Mouse (Mus musculus): ENCODE data around the gene Scrn3. TPM values are rescaled to one million over a fixed set of nuclear protein-coding genes. Genes with fewer than 3 reads are reported as not detected.

The Scrn3 gene
- total RNA-seq, 1 experiment: 10.6 TPM

DNA sequence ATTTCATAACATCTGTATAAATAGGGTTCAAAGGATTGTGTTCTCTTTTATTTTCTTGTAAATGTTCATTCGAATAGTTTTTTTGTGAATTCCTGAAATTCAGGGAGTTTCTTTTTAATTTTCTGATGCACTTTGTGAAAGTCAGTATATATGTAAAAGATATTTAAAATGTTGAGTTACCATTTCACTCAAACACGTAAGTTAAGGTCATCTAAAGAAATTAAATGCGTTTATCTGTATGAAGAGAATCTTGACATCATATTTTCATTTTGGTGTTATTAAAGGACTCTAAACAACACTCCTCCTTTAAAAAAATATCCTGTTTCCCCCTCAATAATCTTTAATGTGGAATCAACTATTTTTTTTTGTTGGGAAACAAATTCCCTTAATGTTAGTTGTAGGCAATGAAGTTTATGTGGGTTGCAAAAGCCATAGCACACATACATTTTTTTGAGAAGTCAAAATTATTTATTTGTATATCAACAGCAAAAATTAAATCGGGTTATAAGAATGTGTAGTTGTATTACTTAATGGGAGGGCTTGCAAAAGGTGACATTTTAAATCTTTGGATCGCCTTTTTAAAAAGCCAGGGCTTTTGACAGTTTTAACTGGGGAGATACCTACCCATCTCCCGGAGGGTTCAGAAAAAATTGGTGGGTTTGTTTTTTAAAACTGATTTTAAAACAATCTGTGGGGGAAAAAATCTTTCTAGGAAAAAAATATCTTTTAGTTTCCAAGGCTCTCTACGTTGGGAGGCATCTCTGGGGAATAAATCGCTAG is 37.0 kb upstream of the Scrn3 start:
- in situ Hi-C loops (cut with MboI; ENCODE audit: low sequenced_read_pairs in 2 of 2, unreplicated experiment in 2 of 2): loop anchor here in 1 of 2 experiments (10.0 to 25.0 kb wide), 3 partner anchors 1038 to 1741 kb away; partner anchors contain the start of gene Hoxd13
- DNase-seq (ENCODE audit: low read depth, low spot score): no peak
- Histone ChIP-seq H3K9ac (ENCODE audit: insufficient read depth, low read depth, low read length, poor library complexity, severe bottlenecking) (no peak overlapping the region), H3K27ac (ENCODE audit: insufficient read depth, low read depth, low read length, poor library complexity, severe bottlenecking) (no peak overlapping the region), H3K36me3 (ENCODE audit: control insufficient read depth, insufficient read depth, low read length, poor library complexity, severe bottlenecking) (no peaks in the 10 kb centered on the region), H3K4me1 (ENCODE audit: control insufficient read depth in 2 of 2, insufficient read depth in 2 of 2, low read length in 2 of 2, poor library complexity in 1 of 2) (peaks cover 0 to 7% of the 10 kb centered on the region in 2 experiments; a peak in 2 of 4 replicates), H3K4me3 (ENCODE audit: insufficient read depth in 1 of 2, low read depth in 1 of 2, low read length in 2 of 2, poor library complexity in 1 of 2, severe bottlenecking in 1 of 2) (no peak overlapping the region), H3K9me3 (ENCODE audit: control insufficient read depth, insufficient read depth, low read depth, low read length) (no peaks in the 10 kb centered on the region)
- TF ChIP-seq MAFK (IDR thresholded peaks at IDR 0.05; ENCODE audit: insufficient read depth, low read depth, low read length): no peak
- no peak for TF ChIP-seq ZC3H11A (IDR thresholded peaks at IDR 0.05; ENCODE audit: borderline replicate concordance, low read depth, low read length)
- no peak for TF ChIP-seq HCFC1 (IDR thresholded peaks at IDR 0.05; ENCODE audit: borderline replicate concordance, insufficient read depth, low read length)
- no peak for TF ChIP-seq ZNF384 (IDR thresholded peaks at IDR 0.05; ENCODE audit: low read depth, low read length)

DNA sequence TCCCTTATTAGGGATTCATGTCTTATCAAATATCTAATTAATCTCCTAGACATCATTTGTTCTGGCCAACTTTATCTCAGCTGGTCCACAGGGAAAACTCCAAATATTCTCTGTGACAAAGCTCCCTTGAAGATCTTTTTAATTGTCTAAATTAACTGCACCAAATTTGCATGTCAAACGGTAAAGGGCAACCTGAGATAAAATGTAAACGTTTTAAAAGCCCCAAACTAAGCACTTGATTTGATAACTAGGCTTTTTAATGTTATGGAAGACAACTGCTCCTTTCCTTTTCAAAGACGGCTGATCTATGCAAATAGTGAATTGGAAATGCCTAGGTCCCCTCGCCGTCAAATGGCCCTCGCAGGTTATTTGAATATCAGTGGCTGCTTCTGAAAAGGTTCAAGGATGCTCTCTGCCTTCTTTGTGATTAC is 36.2 kb upstream of the Scrn3 start:
- in situ Hi-C loops (cut with MboI; ENCODE audit: low sequenced_read_pairs in 2 of 2, unreplicated experiment in 2 of 2): loop anchor here in 1 of 2 experiments (10.0 to 25.0 kb wide), 3 partner anchors 1039 to 1741 kb away; partner anchors contain the start of gene Hoxd13
- TF ChIP-seq MAFK (IDR thresholded peaks at IDR 0.05; ENCODE audit: insufficient read depth, low read depth, low read length): no peak
- no peak for TF ChIP-seq ZC3H11A (IDR thresholded peaks at IDR 0.05; ENCODE audit: borderline replicate concordance, low read depth, low read length)
- no peak for TF ChIP-seq HCFC1 (IDR thresholded peaks at IDR 0.05; ENCODE audit: borderline replicate concordance, insufficient read depth, low read length)
- TF ChIP-seq ZNF384 (IDR thresholded peaks at IDR 0.05; ENCODE audit: low read depth, low read length): no peak
- no peak for TF ChIP-seq CHD2 (IDR thresholded peaks at IDR 0.05; ENCODE audit: low read depth, low read length)
- H3K4me1 ChIP-seq (ENCODE audit: control insufficient read depth in 2 of 2, insufficient read depth in 2 of 2, low read length in 2 of 2, poor library complexity in 1 of 2): peaks cover 0 to 7% of the 10 kb centered on the region in 2 experiments; a peak in 1 of 4 replicates
- no peak overlapping the region for H3K9ac ChIP-seq (ENCODE audit: insufficient read depth, low read depth, low read length, poor library complexity, severe bottlenecking)
- H3K4me3 ChIP-seq (ENCODE audit: insufficient read depth in 1 of 2, low read depth in 1 of 2, low read length in 2 of 2, poor library complexity in 1 of 2, severe bottlenecking in 1 of 2): no peak overlapping the region
- no peaks in the 10 kb centered on the region for H3K36me3 ChIP-seq (ENCODE audit: control insufficient read depth, insufficient read depth, low read length, poor library complexity, severe bottlenecking)
- H3K9me3 ChIP-seq (ENCODE audit: control insufficient read depth, insufficient read depth, low read depth, low read length): no peaks in the 10 kb centered on the region
- DNase-seq (ENCODE audit: low read depth, low spot score): no peak
- no peak overlapping the region for H3K27ac ChIP-seq (ENCODE audit: insufficient read depth, low read depth, low read length, poor library complexity, severe bottlenecking)

DNA sequence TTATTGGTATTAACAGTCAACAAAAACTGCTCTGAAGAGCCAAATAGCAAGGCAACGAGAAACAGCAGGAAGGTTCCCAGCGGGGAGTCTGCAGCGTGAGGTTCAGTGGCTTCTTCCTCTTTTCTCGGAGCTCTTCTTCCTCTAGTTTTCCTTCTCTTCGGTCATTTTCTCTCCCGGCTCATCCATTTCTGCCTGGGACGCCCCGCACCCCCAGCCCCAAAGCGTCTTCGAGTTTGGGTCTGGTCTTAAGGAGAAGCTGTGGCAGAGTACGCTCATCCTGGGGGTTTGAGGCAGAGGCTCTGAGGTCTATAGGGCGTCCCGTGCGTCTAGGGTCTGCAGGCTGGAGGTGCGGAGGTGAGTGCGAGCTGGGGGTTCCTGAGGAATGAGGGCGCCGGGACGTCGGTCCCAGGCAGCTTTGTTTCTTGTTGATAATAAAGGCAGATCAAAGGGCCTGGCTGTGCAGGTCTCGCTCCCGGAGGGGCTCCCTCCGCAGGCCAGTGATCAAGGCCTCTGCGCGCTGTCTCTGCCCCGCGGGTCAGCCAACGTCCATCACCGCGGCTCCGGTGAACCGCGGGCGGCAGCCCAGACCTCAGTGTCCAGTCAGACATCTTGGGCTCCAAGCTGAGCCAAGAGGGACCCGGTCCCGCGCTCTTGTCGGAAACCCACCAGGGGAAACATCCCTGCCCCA is 35.2 kb upstream of the Scrn3 start:
- peak overlapping the region; percentile 6 to 51; a peak in 3 of 4 replicates for H3K4me3 ChIP-seq (ENCODE audit: insufficient read depth in 1 of 2, low read depth in 1 of 2, low read length in 2 of 2, poor library complexity in 1 of 2, severe bottlenecking in 1 of 2)
- DNase-seq (ENCODE audit: low read depth, low spot score): no peak
- no peak overlapping the region for H3K27ac ChIP-seq (ENCODE audit: insufficient read depth, low read depth, low read length, poor library complexity, severe bottlenecking)
- in situ Hi-C loops (cut with MboI; ENCODE audit: low sequenced_read_pairs in 2 of 2, unreplicated experiment in 2 of 2): loop anchor here in 1 of 2 experiments (10.0 to 25.0 kb wide), 3 partner anchors 1040 to 1742 kb away; partner anchors contain the start of gene Hoxd13
- no peak for TF ChIP-seq HCFC1 (IDR thresholded peaks at IDR 0.05; ENCODE audit: borderline replicate concordance, insufficient read depth, low read length)
- no peak for TF ChIP-seq CHD2 (IDR thresholded peaks at IDR 0.05; ENCODE audit: low read depth, low read length)
- TF ChIP-seq MAFK (IDR thresholded peaks at IDR 0.05; ENCODE audit: insufficient read depth, low read depth, low read length): no peak
- no peak for TF ChIP-seq ZC3H11A (IDR thresholded peaks at IDR 0.05; ENCODE audit: borderline replicate concordance, low read depth, low read length)
- H3K36me3 ChIP-seq (ENCODE audit: control insufficient read depth, insufficient read depth, low read length, poor library complexity, severe bottlenecking): no peaks in the 10 kb centered on the region
- peaks cover 0 to 5% of the 10 kb centered on the region in 2 experiments; a peak in 1 of 4 replicates for H3K4me1 ChIP-seq (ENCODE audit: control insufficient read depth in 2 of 2, insufficient read depth in 2 of 2, low read length in 2 of 2, poor library complexity in 1 of 2)
- no peaks in the 10 kb centered on the region for H3K9me3 ChIP-seq (ENCODE audit: control insufficient read depth, insufficient read depth, low read depth, low read length)
- H3K9ac ChIP-seq (ENCODE audit: insufficient read depth, low read depth, low read length, poor library complexity, severe bottlenecking): no peak overlapping the region

DNA sequence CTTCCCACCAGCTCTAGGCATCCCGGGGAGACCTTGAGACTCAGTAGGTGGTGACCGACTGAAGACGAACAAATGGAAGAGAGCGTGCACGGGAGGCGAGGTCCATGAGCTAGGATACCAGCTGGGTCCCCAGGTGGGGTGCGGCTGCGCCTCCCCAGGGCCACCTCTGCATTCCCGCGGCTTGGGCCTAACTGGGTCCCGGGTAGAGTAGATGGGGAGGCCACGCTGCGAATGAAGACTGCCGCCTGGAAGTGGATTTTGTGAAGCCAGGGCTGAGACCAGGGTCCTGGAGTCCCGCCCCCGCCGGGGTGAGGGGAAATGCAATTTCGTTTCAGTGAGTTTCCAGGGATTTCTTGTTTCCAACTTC is 34.7 kb upstream of the Scrn3 start:
- DNase-seq (ENCODE audit: low read depth, low spot score): no peak
- TF ChIP-seq ZC3H11A (IDR thresholded peaks at IDR 0.05; ENCODE audit: borderline replicate concordance, low read depth, low read length): no peak
- TF ChIP-seq CHD2 (IDR thresholded peaks at IDR 0.05; ENCODE audit: low read depth, low read length): no peak
- no peaks in the 10 kb centered on the region for H3K9me3 ChIP-seq (ENCODE audit: control insufficient read depth, insufficient read depth, low read depth, low read length)
- peak overlapping the region; percentile 6 to 51; a peak in 3 of 4 replicates for H3K4me3 ChIP-seq (ENCODE audit: insufficient read depth in 1 of 2, low read depth in 1 of 2, low read length in 2 of 2, poor library complexity in 1 of 2, severe bottlenecking in 1 of 2)
- in situ Hi-C loops (cut with MboI; ENCODE audit: low sequenced_read_pairs in 2 of 2, unreplicated experiment in 2 of 2): loop anchor here in 1 of 2 experiments (10.0 to 25.0 kb wide), 3 partner anchors 1040 to 1743 kb away; partner anchors contain the start of gene Hoxd13
- no peak overlapping the region for H3K27ac ChIP-seq (ENCODE audit: insufficient read depth, low read depth, low read length, poor library complexity, severe bottlenecking)
- H3K36me3 ChIP-seq (ENCODE audit: control insufficient read depth, insufficient read depth, low read length, poor library complexity, severe bottlenecking): no peaks in the 10 kb centered on the region
- H3K9ac ChIP-seq (ENCODE audit: insufficient read depth, low read depth, low read length, poor library complexity, severe bottlenecking): no peak overlapping the region
- H3K4me1 ChIP-seq (ENCODE audit: control insufficient read depth in 2 of 2, insufficient read depth in 2 of 2, low read length in 2 of 2, poor library complexity in 1 of 2): peaks cover 0 to 5% of the 10 kb centered on the region in 2 experiments; a peak in 1 of 4 replicates

Measured in ES-E14 (cell line).